17 mouse cellular contexts compared by ENCODE assay signal in the genomic region with DNA sequence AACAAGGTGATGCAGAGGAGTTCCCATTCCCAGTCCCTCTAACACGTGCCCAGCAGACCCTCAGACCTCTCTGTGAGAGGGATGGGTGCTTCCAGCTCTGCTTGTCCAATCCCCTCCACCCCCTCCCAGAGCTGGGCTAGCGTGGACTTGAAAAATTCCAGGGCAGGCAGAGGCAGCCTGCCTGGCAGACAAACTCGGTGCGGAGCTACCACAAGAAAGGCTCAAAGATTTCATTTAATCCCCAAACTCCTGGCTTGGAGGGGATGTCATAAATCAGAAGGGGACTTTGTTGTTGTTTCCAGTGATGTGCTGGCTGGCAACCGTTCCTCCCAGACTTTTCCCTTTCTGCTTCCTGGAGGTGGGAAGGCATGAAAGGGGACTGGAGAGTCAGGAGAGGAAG. TPM values are rescaled to one million over a fixed set of nuclear protein-coding genes. Genes with fewer than 3 reads are reported as not detected.
DNase-seq lines count a peak whose midpoint lies in the region; ATAC-seq and TF ChIP-seq lines count a peak whose summit lies in the region.
"Had no signal": no experiment of that assay in that cellular context is flagged by ENCODE, and none has a peak within 500 bp of the region (broad histone marks: within the 10 kb centered on the region; RNA-seq: fewer than 3 reads in every experiment).

No protein-coding gene starts in this region.

- H3K27me3 ChIP-seq in intestine, embryonic 14.5 days (replicated peaks; ENCODE audit: control insufficient read depth, insufficient read depth, low read length) = no peaks in the 10 kb centered on the region
- H3K27me3 ChIP-seq in intestine, postnatal 0 days (replicated peaks; ENCODE audit: control insufficient read depth, insufficient read depth, low read length) = peaks cover 3% of the 10 kb centered on the region; the same call in 1 of the 2 replicates
- no peaks in the 10 kb centered on the region for H3K27me3 ChIP-seq in embryonic facial prominence, embryonic 13.5 days
- no peaks in the 10 kb centered on the region for H3K27me3 ChIP-seq in kidney, adult 2 months (replicated peaks; ENCODE audit: control insufficient read depth, insufficient read depth, low read length)
- 0 out of 2 replicates have a peak, but pooled peaks cover 2% of the 10 kb centered on the region for H3K27me3 ChIP-seq in limb, embryonic 13.5 days

- H3K4me3 ChIP-seq in intestine, embryonic 14.5 days (ENCODE audit: low read depth, low read length) = no peak overlapping the region
- no peak overlapping the region for H3K4me3 ChIP-seq in intestine, postnatal 0 days (ENCODE audit: low read depth, low read length)
- no peak overlapping the region for H3K4me3 ChIP-seq in embryonic facial prominence, embryonic 13.5 days
- H3K4me3 ChIP-seq in kidney, adult 2 months (ENCODE audit: insufficient read depth, low read depth, low read length) = no peak overlapping the region
- no peak overlapping the region for H3K4me3 ChIP-seq in limb, embryonic 13.5 days
- H3K4me3 ChIP-seq: layer of hippocampus, adult 2 months; neural tube, embryonic 12.5 days had no signal

- H3K4me2 ChIP-seq in intestine, embryonic 14.5 days (ENCODE audit: low read length) = no peak overlapping the region
- no peak overlapping the region for H3K4me2 ChIP-seq in intestine, postnatal 0 days (replicated peaks; ENCODE audit: low read depth)
- H3K4me2 ChIP-seq in embryonic facial prominence, embryonic 13.5 days = no peak overlapping the region
- no peak overlapping the region for H3K4me2 ChIP-seq in limb, embryonic 13.5 days (replicated peaks)
- H3K4me2 ChIP-seq: midbrain, embryonic 11.5 days; neural tube, embryonic 12.5 days had no signal

- no peak for DNase-seq in intestine, embryonic 14.5 days (ENCODE audit: low spot score)
- peak; percentile 56 for DNase-seq in kidney, adult 2 months
- no peak for DNase-seq in thymus, postnatal 4 days
- DNase-seq in layer of hippocampus, adult 18-20 months (ENCODE audit: low spot score in 2 of 2) = no peak
- DNase-seq: cerebellum, postnatal 36 days; forebrain, postnatal 0 days; heart, postnatal 10 days; right cerebral cortex, postnatal 4 days; thymus, adult 2 months had no signal

- no peak for TF ChIP-seq POLR2A in kidney, adult 2 months (IDR thresholded peaks at IDR 0.05; ENCODE audit: low read depth, low read length)

- H3K9ac ChIP-seq in intestine, embryonic 14.5 days (ENCODE audit: low read length) = no peak overlapping the region
- H3K9ac ChIP-seq in intestine, postnatal 0 days (ENCODE audit: low read depth, low read length) = no peak overlapping the region
- no peak overlapping the region for H3K9ac ChIP-seq in embryonic facial prominence, embryonic 13.5 days
- H3K9ac ChIP-seq in limb, embryonic 13.5 days = no peak overlapping the region
- H3K9ac ChIP-seq: forebrain, postnatal 0 days; neural tube, embryonic 12.5 days had no signal

- H3K36me3 ChIP-seq in intestine, embryonic 14.5 days (ENCODE audit: control insufficient read depth, insufficient read depth, low read length) = no peaks in the 10 kb centered on the region
- no peaks in the 10 kb centered on the region for H3K36me3 ChIP-seq in intestine, postnatal 0 days (ENCODE audit: control insufficient read depth, insufficient read depth)
- H3K36me3 ChIP-seq in embryonic facial prominence, embryonic 13.5 days = no peaks in the 10 kb centered on the region
- H3K36me3 ChIP-seq in kidney, adult 2 months (ENCODE audit: control insufficient read depth, insufficient read depth, low read length) = no peaks in the 10 kb centered on the region
- no peaks in the 10 kb centered on the region for H3K36me3 ChIP-seq in limb, embryonic 13.5 days
- H3K36me3 ChIP-seq: neural tube, embryonic 12.5 days had no signal

- H3K9me3 ChIP-seq in intestine, embryonic 14.5 days (ENCODE audit: control insufficient read depth, low read length) = no peaks in the 10 kb centered on the region
- H3K9me3 ChIP-seq in intestine, postnatal 0 days (ENCODE audit: control insufficient read depth) = no peaks in the 10 kb centered on the region
- H3K9me3 ChIP-seq in embryonic facial prominence, embryonic 13.5 days = no peaks in the 10 kb centered on the region
- H3K9me3 ChIP-seq in limb, embryonic 13.5 days = no peaks in the 10 kb centered on the region
- H3K9me3 ChIP-seq: neural tube, embryonic 12.5 days had no signal

- no peak for ATAC-seq in intestine, embryonic 14.5 days (replicated peaks; ENCODE audit: low FRiP score, low TSS enrichment, low read depth)
- ATAC-seq in intestine, postnatal 0 days = no peak
- ATAC-seq in embryonic facial prominence, embryonic 13.5 days (ENCODE audit: insufficient number of reproducible peaks, insufficient read depth, low FRiP score, low TSS enrichment, low read depth) = no peak
- peak; percentile 41; the same call in 1 of the 2 replicates for ATAC-seq in limb, embryonic 13.5 days (ENCODE audit: low FRiP score, low read depth)
- ATAC-seq in megakaryocyte, adult 5-6 weeks (ENCODE audit: poor library complexity, severe bottlenecking) = no peak
- ATAC-seq: forebrain, postnatal 0 days had no signal

- WGBS in intestine, embryonic 14.5 days = 10% methylated on average over 5 of the region's 5 CpGs
- WGBS in intestine, postnatal 0 days = 40% methylated on average over 5 of the region's 5 CpGs
- WGBS in embryonic facial prominence, embryonic 13.5 days = 30% methylated on average over 5 of the region's 5 CpGs
- 57% methylated on average over 5 of the region's 5 CpGs for WGBS in kidney, adult 2 months
- 6% methylated on average over 5 of the region's 5 CpGs for WGBS in limb, embryonic 13.5 days

- peaks cover 32% of the 10 kb centered on the region for H3K4me1 ChIP-seq in intestine, embryonic 14.5 days (replicated peaks; ENCODE audit: control insufficient read depth, insufficient read depth, low read length)
- H3K4me1 ChIP-seq in intestine, postnatal 0 days (replicated peaks; ENCODE audit: control insufficient read depth, insufficient read depth, low read length) = no peaks in the 10 kb centered on the region
- H3K4me1 ChIP-seq in embryonic facial prominence, embryonic 13.5 days = peaks cover 38% of the 10 kb centered on the region
- peaks cover 21% of the 10 kb centered on the region for H3K4me1 ChIP-seq in kidney, adult 2 months (ENCODE audit: control insufficient read depth, insufficient read depth, low read length)
- H3K4me1 ChIP-seq in limb, embryonic 13.5 days = peaks cover 50% of the 10 kb centered on the region

- H3K27ac ChIP-seq in intestine, embryonic 14.5 days (ENCODE audit: low read depth) = peak overlapping the region; percentile 59
- no peak overlapping the region for H3K27ac ChIP-seq in intestine, postnatal 0 days (ENCODE audit: low read depth, low read length)
- H3K27ac ChIP-seq in embryonic facial prominence, embryonic 13.5 days = peak overlapping the region; percentile 80
- peak overlapping the region; percentile 53 for H3K27ac ChIP-seq in kidney, adult 2 months (ENCODE audit: insufficient read depth, low read depth, low read length)
- peak overlapping the region; percentile 81 for H3K27ac ChIP-seq in limb, embryonic 13.5 days
- H3K27ac ChIP-seq: layer of hippocampus, adult 2 months; neural tube, embryonic 12.5 days had no signal

- no peak for TF ChIP-seq CTCF in intestine, postnatal 0 days (IDR thresholded peaks at IDR 0.05; ENCODE audit: low read depth)
- no peak for TF ChIP-seq CTCF in kidney, adult 2 months (conservative IDR thresholded peaks at IDR 0.05; ENCODE audit: insufficient read depth, insufficient read length, low read depth, low read length)

RNA-seq across cellular contexts. Expression of gene Prelp, which starts 44.1 kb away (rescaled TPM):
- 1.4 and 1.9 TPM in 2 replicates for polyA plus RNA-seq in intestine, embryonic 14.5 days (2014; fragmentation: Nextera tagmentation; extraction: Ambion mirVana)
- 3.3 and 4.1 TPM in 2 replicates for polyA plus RNA-seq in intestine, postnatal 0 days (2015; fragmentation: Nextera tagmentation; extraction: Ambion mirVana)
- polyA plus RNA-seq in embryonic facial prominence, embryonic 13.5 days (2015; fragmentation: Nextera tagmentation; extraction: Ambion mirVana) = 3.3 and 5.0 TPM in 2 replicates
- 35.0 and 38.2 TPM in 2 replicates for polyA plus RNA-seq in kidney, adult 2 months (2012; rRNA removed)
- polyA plus RNA-seq in limb, embryonic 13.5 days (2015; fragmentation: Nextera tagmentation; extraction: Ambion mirVana) = 9.9 and 10.6 TPM in 2 replicates
- total RNA-seq in layer of hippocampus, adult 18-20 months (2021) = 10 to 100 TPM; 18.8 to 25.6 TPM
- total RNA-seq in megakaryocyte, adult 5-6 weeks (2015) = 0.21 and 0.33 TPM in 2 replicates
- total RNA-seq in megakaryocyte, adult 5-6 weeks (2017) = 0.11 TPM in 1 of 2 replicates, not detected in the other

RNA-seq across cellular contexts. Expression of gene Optc, which starts 57.5 kb away (rescaled TPM):
- 1.8 and 2.0 TPM in 2 replicates for polyA plus RNA-seq in intestine, embryonic 14.5 days (2014; fragmentation: Nextera tagmentation; extraction: Ambion mirVana)
- polyA plus RNA-seq in intestine, postnatal 0 days (2015; fragmentation: Nextera tagmentation; extraction: Ambion mirVana) = 0.82 and 0.94 TPM in 2 replicates
- polyA plus RNA-seq in embryonic facial prominence, embryonic 13.5 days (2015; fragmentation: Nextera tagmentation; extraction: Ambion mirVana) = 0.81 and 1.0 TPM in 2 replicates
- 0.48 and 1.5 TPM in 2 replicates for polyA plus RNA-seq in kidney, adult 2 months (2012; rRNA removed)
- polyA plus RNA-seq in limb, embryonic 13.5 days (2015; fragmentation: Nextera tagmentation; extraction: Ambion mirVana) = 0.74 and 0.81 TPM in 2 replicates
- under 1 TPM; 0.35 to 0.41 TPM for total RNA-seq in layer of hippocampus, adult 18-20 months (2021)
- not detected in 2 replicates for total RNA-seq in megakaryocyte, adult 5-6 weeks (2015)
- total RNA-seq in megakaryocyte, adult 5-6 weeks (2017) = not detected in 2 replicates
- total RNA-seq: liver, adult 2 months had no signal
- polyA plus RNA-seq: liver, adult 2 months had no signal
